Mouse (Mus musculus): Measurements from ENCODE around the gene Hist1h3b. TPM values are rescaled to one million over a fixed set of nuclear protein-coding genes. Genes with fewer than 3 reads are reported as not detected.
A peak's percentile ranks its signal among the peaks of the same experiment; 100 is the strongest.
"Not testable (repeated sequence)": the region's sequence is repeated elsewhere in the genome, so short reads cannot be mapped to it uniquely, and the experiment has no call there.

Hist1h3b gene
- polyA plus RNA-seq, 1 experiment, result 4.7 TPM

- TF ChIP-seq CTCF (IDR thresholded peaks at IDR 0.05; ENCODE audit: control insufficient read depth, insufficient read depth, insufficient replicate concordance, low read depth, low read length), result no peak
- TF ChIP-seq POLR2A (IDR thresholded peaks at IDR 0.05; ENCODE audit: control insufficient read depth, low read depth, low read length), result no peak
- H3K4me1 ChIP-seq (ENCODE audit: control insufficient read depth, insufficient read depth, low read length), result peaks cover 9% of the 10 kb centered on the region
- H3K36me3 ChIP-seq (ENCODE audit: control insufficient read depth, insufficient read depth, low read length), result no peaks in the 10 kb centered on the region
- no peak overlapping the region for H3K27ac ChIP-seq (ENCODE audit: control insufficient read depth, insufficient read depth, low read depth, low read length)
- H3K4me3 ChIP-seq (ENCODE audit: control insufficient read depth, low read depth, low read length), result no peak overlapping the region
- no peaks in the 10 kb centered on the region for H3K27me3 ChIP-seq (ENCODE audit: control insufficient read depth, insufficient read depth, low read length)
These were observed 8.1 kb upstream of the Hist1h3b start for GRCm38 (mm10) chr13:23743963-23744362.

- H3K4me3 ChIP-seq (ENCODE audit: control insufficient read depth, low read depth, low read length), result peak overlapping the region; percentile 27; the same call in 1 of the 2 replicates
- H3K27ac ChIP-seq (ENCODE audit: control insufficient read depth, insufficient read depth, low read depth, low read length), result no peak overlapping the region; the same call in 1 of the 2 replicates
- no peak for TF ChIP-seq CTCF (IDR thresholded peaks at IDR 0.05; ENCODE audit: control insufficient read depth, insufficient read depth, insufficient replicate concordance, low read depth, low read length)
- peaks cover 6% of the 10 kb centered on the region for H3K4me1 ChIP-seq (ENCODE audit: control insufficient read depth, insufficient read depth, low read length)
- H3K36me3 ChIP-seq (ENCODE audit: control insufficient read depth, insufficient read depth, low read length), result no peaks in the 10 kb centered on the region
- H3K27me3 ChIP-seq (ENCODE audit: control insufficient read depth, insufficient read depth, low read length), result no peaks in the 10 kb centered on the region
These were observed 7.4 kb upstream of the Hist1h3b start for GRCm38 (mm10) chr13:23744421-23745380.

- peak within 1 kb of the TSS; percentile 37 for H3K4me3 ChIP-seq (ENCODE audit: control insufficient read depth, low read depth, low read length)
- peaks cover 6% of the 10 kb centered on the region for H3K4me1 ChIP-seq (ENCODE audit: control insufficient read depth, insufficient read depth, low read length)
- H3K27ac ChIP-seq (ENCODE audit: control insufficient read depth, insufficient read depth, low read depth, low read length), result peak within 1 kb of the TSS; percentile 58
- no peaks in the 10 kb centered on the region for H3K36me3 ChIP-seq (ENCODE audit: control insufficient read depth, insufficient read depth, low read length)
- TF ChIP-seq CTCF (IDR thresholded peaks at IDR 0.05; ENCODE audit: control insufficient read depth, insufficient read depth, insufficient replicate concordance, low read depth, low read length) (no peak), POLR2A (IDR thresholded peaks at IDR 0.05; ENCODE audit: control insufficient read depth, low read depth, low read length) (no peak)
- no peaks in the 10 kb centered on the region for H3K27me3 ChIP-seq (ENCODE audit: control insufficient read depth, insufficient read depth, low read length)
These were observed 6.5 kb upstream of the Hist1h3b start, which contains the start of gene Hist1h3c for GRCm38 (mm10) chr13:23745381-23746161. Gene Hist1h3c, minus strand, starts transcription at chr13:23745602.

GRCm38 (mm10) chr13:23746201-23747080, 5.6 kb upstream of the Hist1h3b start, which contains the start of gene Hist1h2bb:
Gene Hist1h2bb, plus strand, starts transcription at chr13:23746734.
- Histone ChIP-seq H3K4me3 (ENCODE audit: control insufficient read depth, low read depth, low read length) (peak within 1 kb of the TSS; percentile 37), H3K27ac (ENCODE audit: control insufficient read depth, insufficient read depth, low read depth, low read length) (peak within 1 kb of the TSS; percentile 65)
- not testable (repeated sequence) for H3K27me3 ChIP-seq (ENCODE audit: control insufficient read depth, insufficient read depth, low read length); H3K4me1 ChIP-seq (ENCODE audit: control insufficient read depth, insufficient read depth, low read length); H3K36me3 ChIP-seq (ENCODE audit: control insufficient read depth, insufficient read depth, low read length)

- H3K4me3 ChIP-seq (ENCODE audit: control insufficient read depth, low read depth, low read length), result no peak overlapping the region
- no peaks in the 10 kb centered on the region for H3K36me3 ChIP-seq (ENCODE audit: control insufficient read depth, insufficient read depth, low read length)
- H3K27ac ChIP-seq (ENCODE audit: control insufficient read depth, insufficient read depth, low read depth, low read length), result peak overlapping the region; percentile 65; the same call in 1 of the 2 replicates
- no peak for TF ChIP-seq POLR2A (IDR thresholded peaks at IDR 0.05; ENCODE audit: control insufficient read depth, low read depth, low read length)
- no peaks in the 10 kb centered on the region for H3K27me3 ChIP-seq (ENCODE audit: control insufficient read depth, insufficient read depth, low read length)
- H3K4me1 ChIP-seq (ENCODE audit: control insufficient read depth, insufficient read depth, low read length), result peaks cover 6% of the 10 kb centered on the region
These were observed 4.8 kb upstream of the Hist1h3b start for GRCm38 (mm10) chr13:23747081-23747891.

GRCm38 (mm10) chr13:23747892-23748288, 4.2 kb upstream of the Hist1h3b start:
- H3K4me1 ChIP-seq (ENCODE audit: control insufficient read depth, insufficient read depth, low read length), result peaks cover 7% of the 10 kb centered on the region
- TF ChIP-seq CTCF (IDR thresholded peaks at IDR 0.05; ENCODE audit: control insufficient read depth, insufficient read depth, insufficient replicate concordance, low read depth, low read length) (no peak), POLR2A (IDR thresholded peaks at IDR 0.05; ENCODE audit: control insufficient read depth, low read depth, low read length) (no peak)
- no peak overlapping the region for H3K4me3 ChIP-seq (ENCODE audit: control insufficient read depth, low read depth, low read length)

More at GRCm38 (mm10) chr13:23747892-23748288, 4.2 kb upstream of the Hist1h3b start:
- H3K36me3 ChIP-seq (ENCODE audit: control insufficient read depth, insufficient read depth, low read length), result no peaks in the 10 kb centered on the region
- no peak overlapping the region for H3K27ac ChIP-seq (ENCODE audit: control insufficient read depth, insufficient read depth, low read depth, low read length)
- H3K27me3 ChIP-seq (ENCODE audit: control insufficient read depth, insufficient read depth, low read length), result no peaks in the 10 kb centered on the region

All from testis, adult 2 months (tissue).